Mouse (Mus musculus) forebrain, embryonic 15.5 days (tissue): Measurements from ENCODE around the gene Mief1. TPM values are rescaled to one million over a fixed set of nuclear protein-coding genes. Genes with fewer than 3 reads are reported as not detected.
A peak's percentile ranks its signal among the peaks of the same experiment; 100 is the strongest.

Experiments used
- ATAC-seq: fragments of 200-750 bp; cut with Nextera tagmentation; replicated peaks from 2 replicates; pipeline ENCODE4 v1.8.0; 2017; ENCODE audit warnings: mild to moderate bottlenecking, moderate TSS enrichment, moderate library complexity
- H3K27ac ChIP-seq: fragments of 300-500 bp; sonication (generic); replicated peaks from 2 replicates; pipeline ENCODE4 v1.5.1; 2015; ENCODE audit warnings: mild to moderate bottlenecking, inconsistent platforms
- H3K27me3 ChIP-seq: fragments of 300-500 bp; sonication (generic); 2 replicates; pipeline ENCODE4 v1.6.1; 2015; ENCODE audit warnings: inconsistent platforms
- H3K36me3 ChIP-seq: fragments of 300-500 bp; sonication (generic); 2 replicates; pipeline ENCODE4 v1.6.1; 2015; ENCODE audit warnings: mild to moderate bottlenecking, inconsistent platforms
- H3K4me1 ChIP-seq: fragments of 300-500 bp; sonication (generic); 2 replicates; pipeline ENCODE4 v1.6.1; 2015; ENCODE audit warnings: inconsistent platforms
- H3K4me2 ChIP-seq: fragments of 300-500 bp; sonication (generic); replicated peaks from 2 replicates; pipeline ENCODE4 v1.6.1; 2015; ENCODE audit warnings: mild to moderate bottlenecking, inconsistent platforms
- H3K4me3 ChIP-seq: fragments of 300-500 bp; sonication (generic); 2 replicates; pipeline ENCODE4 v1.5.1; 2015; ENCODE audit warnings: mild to moderate bottlenecking, inconsistent platforms
- H3K9ac ChIP-seq: fragments of 300-500 bp; sonication (generic); replicated peaks from 2 replicates; pipeline ENCODE4 v1.6.1; 2015; ENCODE audit warnings: mild to moderate bottlenecking, inconsistent platforms
- H3K9me3 ChIP-seq: fragments of 300-500 bp; sonication (generic); 2 replicates; pipeline ENCODE4 v1.6.1; 2016; ENCODE audit warnings: inconsistent platforms
- WGBS: fragments of 180-500 bp; shearing (Covaris S2); methylation state at CpG from one replicate; pipeline ENCODE4 v1.1.7; 2015; ENCODE audit warnings: mixed read lengths; 5-methylcytosine and 5-hydroxymethylcytosine counted together
- polyA plus RNA-seq: library from polyadenylated mRNA; unstranded; fragments of >200 nt; fragmentation: Nextera tagmentation; extraction: Ambion mirVana; gene quantifications from 2 replicates; pipeline ENCODE4 v1.2.1, GENCODE M21; 2015

The Mief1 gene
- polyA plus RNA-seq, result 41.0 and 41.6 TPM in 2 replicates

DNA sequence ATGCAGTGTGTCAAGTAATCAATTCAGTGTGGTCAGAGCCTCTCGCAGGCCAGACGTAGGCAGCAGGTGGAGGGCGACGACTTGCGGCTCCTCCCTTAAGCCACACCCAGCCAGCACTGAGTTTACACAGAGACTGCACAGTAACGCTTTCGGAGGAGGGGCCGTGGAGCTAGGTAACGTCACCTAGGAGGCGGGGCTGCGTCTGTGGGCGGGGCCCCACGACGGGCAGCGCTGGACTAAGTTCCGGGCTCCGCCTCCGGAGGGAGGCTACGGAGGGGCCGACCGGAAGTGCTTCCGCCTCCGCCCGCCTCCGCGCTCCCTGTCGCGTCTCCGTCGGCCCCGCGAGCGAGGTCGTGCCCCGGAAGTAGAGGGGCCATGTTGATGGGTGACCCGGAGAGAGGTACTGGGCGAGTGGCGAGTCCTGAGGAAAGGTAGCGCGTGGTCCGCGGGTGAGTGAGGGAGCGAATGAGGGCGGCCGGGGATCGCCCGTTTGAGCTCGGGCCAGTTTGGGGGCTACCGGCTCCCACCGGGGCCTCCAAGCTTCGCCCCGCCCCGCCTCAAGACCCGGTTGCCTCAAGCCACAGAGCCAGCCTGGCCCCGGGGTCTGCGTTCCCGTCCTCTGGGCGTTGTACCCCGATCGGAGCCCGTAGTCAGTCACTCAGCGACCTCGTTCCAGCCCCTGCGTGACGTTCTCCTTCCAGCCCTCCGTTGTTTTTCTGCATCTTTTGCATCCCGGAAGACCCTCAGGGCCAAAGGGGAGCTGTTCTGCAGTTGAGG, at the start of gene Mief1:
Gene Mief1, plus strand, starts transcription at position 286 of the 777 bp plus-strand sequence.
- H3K27me3 ChIP-seq, result no peaks in the 10 kb centered on the region
- peak; percentile 96 for ATAC-seq
- peak within 1 kb of the TSS; percentile 88 for H3K9ac ChIP-seq
- H3K36me3 ChIP-seq, result peaks cover 29% of the 10 kb centered on the region
- peak within 1 kb of the TSS; percentile 88 for H3K27ac ChIP-seq
- no peaks in the 10 kb centered on the region for H3K9me3 ChIP-seq
- H3K4me3 ChIP-seq, result peak within 1 kb of the TSS; percentile 99
- H3K4me2 ChIP-seq, result peak within 1 kb of the TSS; percentile 87
- peaks cover 17% of the 10 kb centered on the region for H3K4me1 ChIP-seq
- WGBS, result 0% methylated on average over 64 of the region's 67 CpGs

DNA sequence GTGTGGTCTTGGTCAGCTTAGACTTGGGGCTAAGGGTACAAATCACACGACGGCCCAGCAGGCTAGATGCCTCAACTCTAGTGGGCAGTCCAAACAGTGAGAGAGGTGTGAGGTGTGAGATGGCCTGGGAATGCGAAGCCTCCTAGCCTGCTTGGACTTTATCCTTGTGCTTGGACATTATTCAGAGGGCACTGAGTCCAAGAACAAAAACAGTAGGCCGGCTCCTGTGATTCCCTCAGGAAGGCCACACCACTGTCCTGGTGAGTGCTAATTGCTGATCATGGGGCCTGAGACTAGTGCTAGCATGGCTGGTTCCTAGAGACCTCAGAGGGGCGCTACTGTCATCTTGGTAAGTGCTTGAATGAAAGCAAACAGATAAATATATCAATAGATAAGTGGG, 44.9 kb upstream of the Mief1 start:
- 88% methylated on average over 5 of the region's 5 CpGs for WGBS
- no peaks in the 10 kb centered on the region for H3K4me1 ChIP-seq

DNA sequence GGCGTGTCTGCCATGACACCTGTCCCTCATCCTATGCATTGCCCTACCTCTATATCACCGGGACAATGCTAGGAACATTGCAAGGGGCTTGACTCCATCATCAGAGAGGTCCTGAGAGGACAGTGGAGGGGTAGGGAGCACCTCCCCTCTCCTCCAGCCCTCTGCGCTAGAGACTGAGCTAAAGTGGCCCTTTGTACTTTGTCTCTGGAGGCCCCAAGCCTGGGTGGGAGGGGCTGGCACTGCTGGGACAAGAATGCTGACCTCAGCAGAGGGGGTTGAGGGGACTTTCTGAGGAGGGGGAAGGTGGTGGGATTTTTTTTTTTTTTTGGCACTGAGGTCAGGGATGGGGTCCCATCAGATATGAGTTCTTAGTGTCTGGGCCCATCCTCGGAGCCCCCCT, 43.7 kb upstream of the Mief1 start:
- H3K9me3 ChIP-seq, result no peaks in the 10 kb centered on the region
- H3K9ac ChIP-seq, result no peak overlapping the region
- no peak overlapping the region for H3K27ac ChIP-seq
- 64% methylated on average over 4 of the region's 4 CpGs for WGBS
- H3K27me3 ChIP-seq, result no peaks in the 10 kb centered on the region
- H3K4me2 ChIP-seq, result no peak overlapping the region
- H3K4me1 ChIP-seq, result no peaks in the 10 kb centered on the region
- no peak for ATAC-seq
- no peaks in the 10 kb centered on the region for H3K36me3 ChIP-seq
- no peak overlapping the region for H3K4me3 ChIP-seq

More for the DNA sequence above, 44.9 kb upstream of the Mief1 start:
- Histone ChIP-seq H3K9ac (no peak overlapping the region), H3K27ac (no peak overlapping the region), H3K4me2 (no peak overlapping the region), H3K27me3 (no peaks in the 10 kb centered on the region), H3K4me3 (no peak overlapping the region), H3K9me3 (no peaks in the 10 kb centered on the region), H3K36me3 (no peaks in the 10 kb centered on the region)
- ATAC-seq, result no peak

DNA sequence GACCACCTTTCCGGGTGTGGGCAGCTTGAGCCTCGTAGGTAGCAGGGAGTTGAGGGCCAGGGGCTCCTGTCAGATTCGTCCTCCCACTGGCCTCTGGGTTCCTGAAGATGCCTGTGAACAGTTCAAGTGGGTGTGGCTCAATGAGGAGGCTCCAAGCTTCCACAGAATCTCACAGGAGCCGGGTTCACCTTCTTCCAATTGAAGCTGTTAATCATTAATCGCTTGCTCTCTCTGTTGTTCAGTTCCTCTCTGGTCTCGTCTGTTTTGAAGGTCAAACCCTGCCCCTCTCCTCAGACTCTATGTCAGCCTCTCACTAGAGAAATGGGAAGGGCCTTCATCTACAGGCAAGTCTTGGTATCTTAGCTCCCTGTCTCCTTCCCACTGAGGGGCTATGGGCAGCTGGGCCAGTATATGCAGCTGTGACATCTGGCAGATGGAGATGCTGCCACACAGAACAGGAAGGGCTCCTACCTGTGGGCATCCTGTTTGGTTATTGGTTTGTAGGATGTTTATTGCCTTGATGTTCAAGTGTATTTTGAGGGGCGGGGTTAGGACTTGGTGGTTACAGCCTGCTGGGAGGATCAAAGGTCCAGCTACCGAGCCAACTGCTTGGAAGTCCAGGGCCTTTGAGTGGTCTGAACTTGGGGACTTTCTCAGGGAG, 42.1 kb upstream of the Mief1 start:
- Histone ChIP-seq H3K27ac (no peak overlapping the region), H3K4me1 (no peaks in the 10 kb centered on the region), H3K9me3 (no peaks in the 10 kb centered on the region), H3K36me3 (no peaks in the 10 kb centered on the region), H3K4me3 (no peak overlapping the region), H3K4me2 (no peak overlapping the region), H3K9ac (no peak overlapping the region), H3K27me3 (no peaks in the 10 kb centered on the region)
- WGBS, result 80% methylated on average over 8 of the region's 8 CpGs
- ATAC-seq, result no peak

DNA sequence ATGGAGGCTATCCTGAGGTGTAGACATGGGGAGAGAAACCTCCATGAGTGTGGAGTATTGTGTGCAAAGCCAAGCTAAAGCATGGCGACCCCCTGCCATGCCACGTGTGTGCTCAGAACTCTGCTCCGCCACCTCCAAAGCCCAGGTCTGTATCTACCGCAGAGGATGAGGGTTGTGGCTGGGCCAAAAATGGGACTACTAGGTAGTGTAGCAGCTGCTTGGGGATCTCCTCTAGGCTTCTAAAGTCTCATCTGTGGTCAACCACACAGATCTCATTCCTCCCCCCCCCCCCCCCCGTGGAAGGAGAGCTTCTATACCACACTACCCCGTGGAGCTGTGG, 41.6 kb upstream of the Mief1 start:
- H3K4me3 ChIP-seq, result no peak overlapping the region
- 92% methylated on average over 6 of the region's 6 CpGs for WGBS
- H3K27ac ChIP-seq, result no peak overlapping the region
- no peaks in the 10 kb centered on the region for H3K4me1 ChIP-seq
- no peaks in the 10 kb centered on the region for H3K9me3 ChIP-seq
- no peaks in the 10 kb centered on the region for H3K27me3 ChIP-seq
- no peaks in the 10 kb centered on the region for H3K36me3 ChIP-seq
- ATAC-seq, result no peak
- H3K4me2 ChIP-seq, result no peak overlapping the region
- no peak overlapping the region for H3K9ac ChIP-seq

DNA sequence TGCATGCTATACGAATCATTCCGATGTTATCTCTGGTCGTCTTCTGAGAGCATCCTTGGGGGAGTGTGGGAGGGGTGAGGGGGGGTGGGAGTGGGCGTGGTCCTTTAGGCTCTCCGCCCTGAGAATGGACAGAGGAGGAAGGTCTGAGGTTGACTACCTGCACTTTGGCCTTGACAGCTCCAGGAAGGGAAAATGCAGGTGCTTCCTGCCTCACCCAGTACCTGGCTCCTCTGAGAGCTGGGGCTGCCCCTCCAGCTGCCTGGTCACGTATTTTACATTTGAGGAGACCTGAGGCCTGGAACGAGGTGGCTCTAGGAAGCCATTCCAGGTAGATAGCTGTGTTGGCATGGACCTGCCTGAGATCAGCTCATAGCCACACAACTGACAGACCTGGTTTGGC, 41.0 kb upstream of the Mief1 start:
- H3K36me3 ChIP-seq, result no peaks in the 10 kb centered on the region
- no peak overlapping the region for H3K4me2 ChIP-seq
- H3K4me3 ChIP-seq, result no peak overlapping the region
- H3K9me3 ChIP-seq, result no peaks in the 10 kb centered on the region
- WGBS, result 90% methylated on average over 7 of the region's 7 CpGs
- no peak overlapping the region for H3K9ac ChIP-seq
- no peaks in the 10 kb centered on the region for H3K4me1 ChIP-seq
- H3K27ac ChIP-seq, result no peak overlapping the region
- no peaks in the 10 kb centered on the region for H3K27me3 ChIP-seq
- no peak for ATAC-seq

DNA sequence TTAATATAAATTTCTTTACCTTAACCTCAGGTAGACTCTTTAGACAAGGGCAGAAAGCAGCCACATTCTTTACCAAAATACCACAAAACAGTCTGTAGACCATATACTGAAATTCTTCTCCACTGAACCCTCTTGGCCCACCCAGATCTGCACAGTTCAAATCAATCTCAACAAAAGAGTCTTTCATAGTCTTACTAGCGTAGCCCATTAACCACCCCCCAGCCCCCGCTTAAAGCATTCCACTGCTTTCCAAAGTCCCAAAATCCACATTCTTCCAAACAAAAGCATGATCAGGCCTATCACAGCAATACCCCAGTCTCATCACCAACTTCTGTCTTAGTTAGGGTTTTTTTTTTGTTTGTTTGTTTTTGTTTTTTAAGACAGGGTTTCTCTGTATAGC, 34.3 kb upstream of the Mief1 start:
- Histone ChIP-seq H3K4me1 (no peaks in the 10 kb centered on the region), H3K27me3 (no peaks in the 10 kb centered on the region), H3K9me3 (no peaks in the 10 kb centered on the region), H3K4me3 (no peak overlapping the region), H3K9ac (no peak overlapping the region), H3K36me3 (no peaks in the 10 kb centered on the region), H3K27ac (no peak overlapping the region), H3K4me2 (no peak overlapping the region)
- WGBS, result 52% methylated on average over 2 of the region's 2 CpGs
- ATAC-seq, result no peak

DNA sequence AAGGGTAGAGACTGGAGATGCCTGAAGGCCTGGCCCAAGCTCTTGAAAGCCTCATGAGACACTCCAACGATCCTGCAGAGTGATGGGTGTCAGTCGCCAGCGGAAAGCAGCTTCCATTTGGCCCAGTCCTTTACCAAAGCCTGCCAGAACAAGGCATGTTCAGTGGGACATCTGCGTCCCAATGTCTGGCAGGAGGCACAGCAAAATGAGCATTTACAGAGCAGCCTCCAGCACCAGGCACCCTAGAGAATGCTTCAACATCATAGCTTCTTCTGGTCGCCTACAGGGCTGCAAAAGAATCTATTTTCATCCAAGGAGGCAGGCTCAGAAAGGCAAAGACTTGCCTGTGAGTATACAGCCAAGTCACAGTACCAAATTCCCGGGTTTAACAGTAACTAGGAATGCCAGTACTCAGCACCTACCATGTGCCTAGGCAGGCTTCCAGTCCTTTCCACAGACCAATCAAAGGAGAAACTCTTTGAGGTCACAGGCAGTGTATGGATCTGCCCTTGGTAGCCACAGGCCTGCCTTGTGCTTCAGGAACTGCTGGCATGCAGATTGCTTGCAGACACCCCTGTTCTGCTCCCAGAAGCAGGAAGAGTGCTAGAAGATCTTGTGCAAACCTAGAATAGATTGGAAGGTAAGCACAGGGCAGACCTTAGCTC, 31.6 kb upstream of the Mief1 start:
- Histone ChIP-seq H3K27me3 (no peaks in the 10 kb centered on the region), H3K36me3 (no peaks in the 10 kb centered on the region), H3K4me3 (no peak overlapping the region), H3K9me3 (no peaks in the 10 kb centered on the region), H3K9ac (no peak overlapping the region), H3K4me2 (no peak overlapping the region), H3K4me1 (no peaks in the 10 kb centered on the region), H3K27ac (no peak overlapping the region)
- ATAC-seq, result no peak
- WGBS, result 79% methylated on average over 6 of the region's 6 CpGs

DNA sequence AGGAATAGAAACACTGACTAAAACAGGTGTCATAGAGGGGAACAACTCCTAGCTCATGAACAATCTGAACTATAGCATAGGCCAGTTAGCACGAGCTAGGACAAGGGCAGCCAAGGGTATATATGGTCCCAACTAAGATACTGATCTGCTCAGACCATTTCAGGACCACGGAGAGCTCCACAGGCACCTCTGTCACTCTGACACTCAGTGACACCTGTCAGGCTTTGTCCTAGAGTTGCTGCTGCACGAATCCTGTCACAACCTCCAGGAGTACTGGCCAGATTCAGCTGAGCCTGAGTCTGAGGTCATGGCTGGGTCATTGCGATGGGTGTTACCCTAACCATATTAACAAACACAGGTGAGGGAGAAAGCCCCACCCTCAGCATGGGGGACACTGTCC, 30.4 kb upstream of the Mief1 start:
- Histone ChIP-seq H3K27me3 (no peaks in the 10 kb centered on the region), H3K4me2 (no peak overlapping the region), H3K4me1 (0 out of 2 replicates have a peak, but pooled peaks cover under 1% of the 10 kb centered on the region), H3K36me3 (no peaks in the 10 kb centered on the region), H3K9me3 (no peaks in the 10 kb centered on the region), H3K4me3 (no peak overlapping the region), H3K9ac (no peak overlapping the region), H3K27ac (no peak overlapping the region)
- 38% methylated on average over 4 of the region's 4 CpGs for WGBS
- ATAC-seq, result no peak

DNA sequence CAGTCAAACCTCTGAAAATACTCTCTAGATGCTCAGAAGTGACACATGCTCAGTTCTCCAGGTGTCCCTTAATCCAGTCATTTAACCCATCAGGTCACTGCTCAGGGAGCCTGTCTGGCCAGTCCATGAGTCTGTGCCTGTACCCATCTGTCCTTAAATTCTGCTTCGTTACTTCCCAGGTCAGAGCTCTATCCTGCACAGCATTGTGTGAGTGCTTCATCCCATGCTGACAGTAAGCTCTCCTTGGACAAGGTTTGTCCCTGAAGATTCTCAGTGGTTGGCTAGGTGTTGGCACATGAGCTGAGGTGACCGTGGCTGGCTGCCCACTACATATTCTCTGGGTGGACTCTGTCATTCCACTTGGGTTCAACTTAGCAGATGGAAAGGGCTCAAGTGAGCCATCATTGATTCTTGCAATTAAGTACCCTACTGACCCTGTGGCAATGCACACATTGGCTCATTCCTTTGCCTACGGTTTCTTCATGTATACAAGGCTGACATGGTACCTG, 27.7 kb upstream of the Mief1 start:
- H3K9ac ChIP-seq, result no peak overlapping the region
- no peak overlapping the region for H3K4me2 ChIP-seq
- no peak for ATAC-seq
- peaks cover 3% of the 10 kb centered on the region; the same call in 1 of the 2 replicates for H3K36me3 ChIP-seq
- 92% methylated on average over 3 of the region's 3 CpGs for WGBS
- no peak overlapping the region for H3K27ac ChIP-seq
- H3K4me1 ChIP-seq, result 0 out of 2 replicates have a peak, but pooled peaks cover 3% of the 10 kb centered on the region
- H3K4me3 ChIP-seq, result no peak overlapping the region
- H3K9me3 ChIP-seq, result no peaks in the 10 kb centered on the region
- H3K27me3 ChIP-seq, result no peaks in the 10 kb centered on the region

DNA sequence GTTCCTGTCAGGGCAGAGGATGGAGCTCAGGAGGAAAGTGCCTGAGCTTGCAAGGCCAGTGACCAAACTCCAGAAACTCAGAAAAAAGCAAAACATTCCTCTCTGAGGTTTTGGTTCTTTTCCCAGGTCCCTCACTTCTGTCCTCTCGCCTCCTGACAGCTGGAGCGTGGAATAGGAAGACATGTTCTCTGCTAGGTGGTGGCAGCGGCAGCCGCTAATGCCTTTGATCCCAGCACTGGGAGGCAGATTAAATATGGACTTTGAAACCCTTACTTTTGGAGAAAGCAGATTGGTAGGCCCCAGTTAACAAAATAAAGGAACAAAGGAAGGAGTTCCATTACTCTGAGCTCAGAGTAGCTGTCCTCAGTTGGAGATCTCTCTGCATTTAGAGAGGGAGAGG, 25.4 kb upstream of the Mief1 start:
- Histone ChIP-seq H3K9ac (no peak overlapping the region), H3K4me3 (no peak overlapping the region), H3K36me3 (peaks cover 15% of the 10 kb centered on the region; the same call in 1 of the 2 replicates), H3K4me1 (0 out of 2 replicates have a peak, but pooled peaks cover 3% of the 10 kb centered on the region), H3K27me3 (no peaks in the 10 kb centered on the region), H3K27ac (no peak overlapping the region), H3K4me2 (no peak overlapping the region), H3K9me3 (no peaks in the 10 kb centered on the region)
- ATAC-seq, result no peak
- WGBS, result 24% methylated on average over 4 of the region's 4 CpGs

DNA sequence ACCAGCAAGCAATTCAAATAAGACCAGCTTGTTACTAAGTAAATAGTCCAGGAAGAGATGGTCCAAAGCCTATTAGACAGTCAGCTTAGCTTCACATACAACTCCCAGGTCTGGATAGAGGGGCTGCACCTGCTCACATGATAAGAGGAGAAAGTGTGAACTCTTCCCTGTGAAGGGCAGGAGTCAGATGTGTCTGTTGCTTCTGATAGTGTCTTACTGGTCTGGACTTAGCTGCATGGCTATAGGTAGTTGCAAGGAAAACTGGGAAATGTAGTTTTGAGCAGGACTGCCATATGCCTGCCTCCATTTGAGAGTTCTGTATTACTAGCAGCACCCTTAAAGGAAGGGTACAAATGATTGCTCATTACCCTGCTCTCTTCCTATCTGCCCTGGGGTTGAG, 20.1 kb upstream of the Mief1 start:
- no peak overlapping the region for H3K9ac ChIP-seq
- H3K4me3 ChIP-seq, result no peak overlapping the region
- ATAC-seq, result no peak
- H3K27ac ChIP-seq, result no peak overlapping the region
- no peaks in the 10 kb centered on the region for H3K9me3 ChIP-seq
- no peaks in the 10 kb centered on the region for H3K27me3 ChIP-seq
- H3K4me2 ChIP-seq, result no peak overlapping the region
- peaks cover 15% of the 10 kb centered on the region; the same call in 1 of the 2 replicates for H3K36me3 ChIP-seq
- 0 out of 2 replicates have a peak, but pooled peaks cover under 1% of the 10 kb centered on the region for H3K4me1 ChIP-seq
